Mouse (Mus musculus): ENCODE data around the gene Hpse2.

Hpse2 gene

GRCm38 (mm10) chr19:42965171-42965570, 423.0 kb downstream of the Hpse2 start:
- no peak for DNase-seq (ENCODE audit: low spot score)

GRCm38 (mm10) chr19:42948114-42948636, 440.0 kb downstream of the Hpse2 start:
- DNase-seq (ENCODE audit: low spot score): no peak

- no peak for DNase-seq (ENCODE audit: low spot score)
Observed at GRCm38 (mm10) chr19:42937544-42937943, 450.6 kb downstream of the Hpse2 start.

DNA sequence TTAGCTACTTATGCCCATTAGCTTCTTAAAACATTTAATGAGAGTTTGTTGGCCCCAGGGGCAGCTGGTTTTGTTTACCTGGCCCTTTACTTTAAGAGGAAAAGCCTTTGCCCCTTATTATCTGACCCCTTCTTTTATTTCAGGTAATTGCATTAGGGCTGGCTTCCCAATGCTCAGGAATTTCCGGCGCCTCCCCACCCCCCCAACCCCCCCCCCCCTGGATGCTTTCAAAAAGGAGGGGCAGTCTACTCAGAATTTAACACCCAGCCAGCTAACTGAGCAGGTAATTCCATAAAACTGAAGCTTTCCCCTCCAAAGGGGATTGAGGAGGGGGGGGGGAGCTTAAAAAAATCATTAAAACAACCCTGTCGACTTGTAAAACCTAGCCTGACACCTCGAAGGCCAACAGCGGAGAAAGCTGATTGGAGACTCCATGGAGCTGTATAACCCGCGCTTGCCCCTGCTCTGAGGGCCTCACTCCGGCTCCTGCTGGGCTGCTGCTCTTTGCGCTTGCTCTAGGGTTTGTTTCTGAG, 451.4 kb downstream of the Hpse2 start:
- no peak for DNase-seq (ENCODE audit: low spot score)

DNA sequence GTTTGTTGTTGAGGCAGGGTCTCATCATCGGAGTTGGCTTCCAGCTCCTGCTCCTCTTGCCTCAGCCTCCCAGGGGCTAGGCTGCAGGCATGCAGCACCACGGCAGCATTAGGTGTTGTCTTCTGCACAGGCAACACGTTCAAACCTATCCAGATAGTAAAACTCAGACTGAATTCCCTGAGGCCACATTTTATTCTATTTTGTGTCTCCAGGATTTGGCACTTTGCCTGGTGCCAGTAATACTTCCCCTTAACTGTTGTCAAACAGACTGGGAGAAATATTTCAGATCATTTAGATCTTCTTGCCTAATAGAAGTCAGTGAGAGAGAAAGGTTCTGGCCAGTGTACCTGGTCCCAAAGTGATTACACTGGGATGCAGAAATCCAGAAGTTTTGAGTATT, 458.5 kb downstream of the Hpse2 start:
- DNase-seq (ENCODE audit: low spot score): no peak

DNA sequence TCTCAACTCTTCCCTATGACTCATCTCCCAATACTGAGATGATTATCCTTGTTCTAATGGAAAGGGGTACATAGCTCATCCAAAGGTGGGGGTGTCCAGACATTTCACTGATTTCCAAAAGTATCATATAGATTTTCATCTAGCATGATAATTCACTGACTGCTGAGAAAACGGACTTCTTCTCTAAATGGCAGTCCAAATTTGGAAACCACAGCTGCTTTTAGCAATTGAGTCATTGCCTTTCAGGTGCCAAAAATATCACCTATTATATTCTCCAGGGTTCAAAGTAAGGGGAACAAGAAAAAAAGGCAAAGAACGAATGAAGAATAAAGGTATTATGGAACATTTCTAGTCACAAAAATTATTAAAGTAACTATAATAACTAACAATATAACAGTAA, 459.9 kb downstream of the Hpse2 start:
- DNase-seq (ENCODE audit: low spot score): no peak

DNA sequence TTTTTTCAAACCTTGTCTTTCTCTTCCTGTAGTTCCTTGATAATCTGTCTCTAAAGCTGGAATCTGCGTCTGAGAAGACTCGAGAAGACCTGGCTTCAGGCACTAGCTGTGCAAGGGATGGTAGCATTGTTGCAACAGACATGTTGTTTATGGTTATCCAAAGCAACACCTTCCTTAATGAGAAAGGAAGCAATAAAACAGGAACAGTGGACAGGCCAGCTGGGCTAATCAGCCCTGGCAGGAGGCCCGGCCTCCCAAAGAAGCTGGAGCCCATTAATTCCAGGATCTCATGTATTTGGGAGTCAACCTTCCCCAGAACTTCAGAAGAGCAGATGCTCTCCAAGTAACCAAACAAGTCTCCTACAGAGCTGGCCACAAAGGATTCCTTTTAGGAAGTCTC, 465.5 kb downstream of the Hpse2 start:
- no peak for DNase-seq (ENCODE audit: low spot score)

- no peak for DNase-seq (ENCODE audit: low spot score)
Observed at GRCm38 (mm10) chr19:42913703-42914102, 474.5 kb downstream of the Hpse2 start.

GRCm38 (mm10) chr19:42909719-42910118, 478.4 kb downstream of the Hpse2 start:
- DNase-seq (ENCODE audit: low spot score): no peak

- no peak for DNase-seq (ENCODE audit: low spot score)
Observed at GRCm38 (mm10) chr19:42908553-42908952, 479.6 kb downstream of the Hpse2 start.

GRCm38 (mm10) chr19:42906328-42906727, 481.8 kb downstream of the Hpse2 start:
- DNase-seq (ENCODE audit: low spot score): no peak

DNA sequence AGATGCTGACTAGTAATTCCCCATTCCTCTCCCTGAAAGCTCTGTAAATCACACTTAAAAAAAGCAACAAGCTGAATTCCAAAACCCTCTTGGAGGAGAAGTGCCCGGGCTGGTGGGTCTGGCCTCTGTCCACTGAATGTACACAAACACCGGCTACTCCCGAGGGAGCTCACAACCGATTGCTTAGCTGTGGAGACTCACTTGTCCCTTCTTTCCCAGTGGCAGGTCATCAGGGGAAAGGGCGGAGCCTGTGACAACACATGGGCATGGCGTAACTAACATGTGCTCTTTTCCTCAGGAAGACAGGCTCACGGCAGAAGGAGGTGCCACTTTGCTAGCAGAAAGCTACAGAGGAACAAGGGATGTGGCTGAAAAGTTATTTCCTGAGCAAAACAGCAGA, 483.4 kb downstream of the Hpse2 start:
- DNase-seq (ENCODE audit: low spot score): no peak

DNA sequence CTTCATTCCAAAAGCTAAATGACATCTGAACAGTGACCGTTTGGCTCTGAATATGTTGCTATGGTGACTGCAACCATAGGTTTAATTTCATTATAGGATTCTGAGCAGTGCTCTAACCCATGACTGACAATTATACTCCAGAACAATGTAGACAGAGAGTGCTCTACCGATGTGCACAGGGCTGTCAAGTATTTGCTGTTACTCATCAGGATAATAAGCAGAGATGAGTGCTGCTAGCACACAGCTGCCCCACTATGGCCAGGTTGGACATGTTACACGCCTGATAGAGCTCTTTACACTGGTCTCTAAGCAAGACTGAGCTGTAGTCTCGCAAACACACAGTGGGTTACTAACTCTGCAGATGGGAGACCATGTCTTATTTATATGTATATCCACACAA, 483.9 kb downstream of the Hpse2 start:
- DNase-seq (ENCODE audit: low spot score): no peak

GRCm38 (mm10) chr19:42903840-42904239, 484.3 kb downstream of the Hpse2 start:
- no peak for DNase-seq (ENCODE audit: low spot score)

DNA sequence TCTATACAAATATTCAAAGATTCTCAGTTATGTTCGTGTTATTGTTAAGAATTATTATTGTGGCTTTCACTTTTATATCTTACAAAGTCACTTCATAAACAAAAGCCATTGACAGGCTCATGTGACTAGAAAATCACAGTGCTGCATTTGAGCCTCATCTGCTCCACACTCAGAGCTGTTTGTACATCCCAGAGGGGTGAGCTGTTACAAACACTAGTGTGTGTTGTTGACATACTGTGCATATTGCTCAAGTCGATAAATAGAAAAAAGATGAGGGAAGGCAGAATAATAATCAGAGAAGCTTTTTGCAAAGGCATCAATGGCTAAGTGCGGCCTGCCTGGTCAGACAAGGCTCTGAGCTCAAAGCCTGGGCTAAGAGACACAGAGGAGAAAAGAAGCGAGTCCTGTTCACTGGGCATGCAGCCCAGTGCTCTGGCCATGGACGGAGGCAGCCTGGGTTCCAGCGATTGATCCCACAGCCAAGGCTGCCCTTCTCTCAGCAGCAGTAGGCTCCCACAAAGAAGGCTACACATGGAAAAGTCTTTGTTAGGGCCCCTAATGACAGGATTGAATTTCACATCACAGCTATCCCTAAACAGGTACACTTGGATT, 485.6 kb downstream of the Hpse2 start:
- DNase-seq (ENCODE audit: low spot score): no peak

GRCm38 (mm10) chr19:42891599-42891998, 496.6 kb downstream of the Hpse2 start:
- no peak for DNase-seq (ENCODE audit: low spot score)

DNA sequence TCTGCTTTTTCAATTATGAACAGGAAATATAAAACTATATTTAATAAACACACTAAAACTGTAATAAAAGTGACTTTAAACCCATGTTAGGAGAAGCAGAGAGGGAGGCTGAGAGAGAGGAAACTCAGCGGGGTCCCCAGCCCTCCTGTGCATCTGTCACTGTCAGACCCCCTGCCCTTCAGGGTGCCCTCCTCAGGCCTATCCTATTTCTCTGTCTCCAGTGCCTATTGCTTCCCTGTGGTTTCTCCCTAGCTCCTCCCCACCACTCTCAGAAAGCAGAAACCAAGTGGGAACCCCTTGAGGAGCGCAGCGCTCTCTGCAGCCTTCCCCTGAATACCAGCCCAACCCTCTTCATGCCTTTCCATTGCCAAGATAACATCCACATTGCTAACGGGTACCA, 510.5 kb downstream of the Hpse2 start:
- DNase-seq (ENCODE audit: low spot score): no peak

GRCm38 (mm10) chr19:42876563-42876962, 511.6 kb downstream of the Hpse2 start:
- no peak for DNase-seq (ENCODE audit: low spot score)

- no peak for DNase-seq (ENCODE audit: low spot score)
Observed at GRCm38 (mm10) chr19:42869663-42870530, 518.3 kb downstream of the Hpse2 start.

DNA sequence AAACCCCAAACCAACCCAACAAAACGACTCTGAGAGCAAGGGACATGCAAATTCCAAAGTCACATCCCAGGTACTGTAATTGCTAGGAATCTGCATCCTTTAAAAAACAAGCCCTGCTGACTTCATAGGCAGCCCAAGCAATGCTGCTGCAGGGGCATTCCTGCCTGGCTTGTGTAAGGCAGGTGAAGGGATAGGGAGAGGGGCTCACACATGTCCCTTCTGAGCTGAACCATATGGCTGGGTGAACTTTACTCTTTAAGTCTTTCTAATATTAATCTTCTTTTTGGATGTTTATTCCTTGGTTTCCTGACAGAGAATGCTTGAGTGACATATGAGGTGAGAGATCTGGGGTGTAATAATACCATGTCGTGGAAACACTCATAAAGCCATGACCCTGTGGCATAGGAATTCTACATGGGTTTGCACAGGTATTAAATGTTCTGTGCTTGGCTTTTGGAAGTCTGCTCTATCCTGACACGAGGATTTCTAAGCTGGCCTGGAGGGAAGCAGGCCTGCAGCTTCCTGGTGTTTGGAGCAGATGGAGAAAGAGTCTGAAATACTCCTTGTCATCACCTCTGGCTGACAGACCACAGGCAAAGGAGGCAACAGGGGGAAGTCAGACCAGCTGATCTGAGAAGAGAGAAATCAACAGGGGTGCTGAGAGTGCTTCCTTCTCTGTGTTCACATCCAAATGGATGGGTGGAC, 519.0 kb downstream of the Hpse2 start:
- no peak for DNase-seq (ENCODE audit: low spot score)

- no peak for DNase-seq (ENCODE audit: low spot score)
Observed at GRCm38 (mm10) chr19:42863013-42863412, 525.1 kb downstream of the Hpse2 start.

DNA sequence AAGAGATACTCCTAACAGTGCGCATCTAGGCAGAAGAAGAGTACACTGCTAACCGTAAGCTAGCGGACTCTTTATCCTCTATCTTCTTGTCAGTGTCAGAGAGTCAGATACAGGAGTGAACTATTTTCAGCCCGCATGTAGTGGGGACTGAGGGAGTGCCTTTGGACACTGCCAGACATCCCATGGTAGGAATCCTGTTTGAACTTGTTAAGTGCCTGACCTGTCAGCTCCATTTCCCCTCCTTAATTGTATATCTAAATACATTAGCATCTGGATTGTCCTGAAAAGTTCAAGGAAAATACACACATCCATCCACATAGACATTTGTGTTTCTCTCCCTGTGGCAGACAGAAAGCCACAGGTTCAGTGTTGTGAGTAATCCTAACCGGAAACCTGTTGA, 531.1 kb downstream of the Hpse2 start:
- no peak for DNase-seq (ENCODE audit: low spot score)

DNA sequence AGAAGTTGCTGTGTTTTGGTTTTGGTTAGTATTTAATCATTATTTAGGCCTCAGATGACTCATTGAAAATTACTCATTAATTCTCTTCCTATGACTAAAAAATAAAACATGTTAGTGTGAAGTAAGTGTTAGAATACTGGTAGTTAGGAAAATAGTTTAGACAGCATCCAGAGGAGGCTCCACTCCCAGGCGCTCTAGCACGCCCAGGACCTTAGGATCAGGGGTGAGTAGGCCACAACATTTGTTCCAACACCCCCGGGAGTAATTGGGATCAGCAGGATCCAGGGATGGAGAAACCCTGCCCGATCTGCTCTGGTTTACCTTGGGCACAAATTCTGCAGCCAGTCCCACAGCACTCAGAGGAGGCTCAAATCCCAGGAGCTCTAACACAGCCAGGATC, 532.5 kb downstream of the Hpse2 start:
- DNase-seq (ENCODE audit: low spot score): no peak
